Mouse (Mus musculus) E14TG2a.4 (cell line): ENCODE measurements around the gene Oas1c.

Experiments
- CTCF ChIP-seq: conservative IDR thresholded peaks from 2 replicates; pipeline ENCODE4 v1.5.1; 2014; ENCODE audit warnings: low read length
- NANOG ChIP-seq: IDR thresholded peaks from 2 replicates; pipeline ENCODE4 v1.6.1; 2014; ENCODE audit warnings: borderline replicate concordance, low read length, mixed read lengths
- POU5F1 ChIP-seq: IDR thresholded peaks from 2 replicates; pipeline ENCODE4 v1.6.1; 2014; ENCODE audit warnings: low read length, borderline replicate concordance

- TF ChIP-seq CTCF (no peak), POU5F1 (no peak), NANOG (no peak)
These were observed 59.5 kb downstream of the Oas1c start for GRCm38 (mm10) chr5:120752786-120753185.
